Mouse (Mus musculus): Measurements from ENCODE around the gene Gm7102. TPM values are rescaled to one million over a fixed set of nuclear protein-coding genes. Genes with fewer than 3 reads are reported as not detected.
A peak's percentile ranks its signal among the peaks of the same experiment; 100 is the strongest.

Gm7102 gene
- polyA plus RNA-seq, 1 experiment from 2014 or later, result 0.17 TPM

DNA sequence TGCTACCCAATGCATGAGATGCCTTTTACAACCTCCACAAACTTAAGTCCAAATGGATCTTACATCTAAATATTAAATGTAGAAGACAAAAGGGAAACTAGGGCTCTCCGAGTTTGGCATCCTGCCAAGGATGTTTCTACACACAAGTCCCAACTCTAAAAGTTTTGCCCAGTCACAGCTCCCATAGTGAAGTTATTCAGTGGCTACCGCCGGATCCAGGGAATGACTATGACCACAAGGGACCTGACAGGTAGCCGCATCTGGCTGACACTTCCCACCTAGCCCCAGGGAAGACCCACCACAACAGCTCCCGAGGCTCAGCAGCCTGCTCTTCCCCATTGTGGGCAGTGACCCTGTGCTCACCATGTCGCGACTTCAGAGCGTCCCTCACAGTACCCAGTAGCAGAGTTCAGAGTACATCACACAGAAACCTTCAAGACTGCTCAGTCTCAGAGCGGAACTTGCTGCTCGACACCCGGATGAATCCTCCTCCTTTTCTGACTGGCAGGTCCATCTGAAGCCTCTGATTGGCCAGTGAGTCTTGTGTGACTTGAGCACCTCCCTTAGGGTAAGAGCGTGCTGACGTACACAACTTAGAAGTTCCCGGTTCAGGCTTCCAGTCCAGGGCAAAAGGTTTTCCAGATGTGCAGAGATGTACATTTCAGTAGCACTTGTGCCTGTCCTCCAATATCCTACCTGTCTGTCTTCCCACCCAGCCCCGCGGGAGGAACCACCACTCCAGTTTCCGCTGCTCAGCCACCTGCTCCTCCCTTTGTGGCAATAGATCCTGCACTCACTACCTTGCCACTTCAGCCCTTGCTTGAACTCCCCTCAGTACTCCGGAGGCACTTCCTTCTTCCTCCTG, 35.5 kb downstream of the Gm7102 start, which contains the start of gene Zfp950:
Gene Zfp950 (minus strand): TSS at position 499 of the 865 bp plus-strand sequence.
- Histone ChIP-seq H3K9ac (peak within 1 kb of the TSS; percentile 72), H3K4me2 (peak within 1 kb of the TSS; percentile 82), H3K4me1 (peaks cover 17% of the 10 kb centered on the region), H3K4me3 (replicated peaks) (peak within 1 kb of the TSS; percentile 90), H3K27ac (peak within 1 kb of the TSS; percentile 78), H3K27me3 (no peaks in the 10 kb centered on the region), H3K9me3 (replicated peaks) (no peaks in the 10 kb centered on the region), H3K36me3 (peaks cover 5% of the 10 kb centered on the region; the same call in 1 of the 2 replicates)
- under 1% methylated on average over 18 of the region's 18 CpGs for WGBS
- ATAC-seq (replicated peaks; ENCODE audit: low FRiP score), result peak; percentile 100

DNA sequence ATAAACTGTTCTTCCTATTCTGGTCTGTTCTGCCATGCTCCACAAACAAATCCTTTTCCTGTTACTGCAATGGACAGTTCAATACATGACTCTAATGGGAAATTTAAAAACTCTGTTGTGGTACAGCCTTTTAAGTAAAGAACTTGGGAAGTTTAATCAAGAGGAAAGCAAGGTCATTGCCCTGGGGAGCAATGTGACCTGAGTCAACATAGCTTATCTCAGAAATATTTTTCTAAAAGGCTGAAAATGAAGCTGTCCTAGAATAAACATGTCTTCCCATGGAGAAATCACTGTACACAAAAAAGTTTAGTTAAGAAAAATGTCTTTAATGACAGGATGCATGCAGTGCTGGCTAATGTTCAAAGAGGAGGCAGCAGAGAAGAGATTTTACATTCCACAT, 37.5 kb downstream of the Gm7102 start:
- Histone ChIP-seq H3K27me3 (no peaks in the 10 kb centered on the region), H3K4me3 (replicated peaks) (no peak overlapping the region), H3K9me3 (replicated peaks) (no peaks in the 10 kb centered on the region), H3K4me1 (peaks cover 17% of the 10 kb centered on the region), H3K9ac (no peak overlapping the region), H3K36me3 (peaks cover 10% of the 10 kb centered on the region; the same call in 1 of the 2 replicates), H3K27ac (no peak overlapping the region), H3K4me2 (no peak overlapping the region)
- no peak for ATAC-seq (replicated peaks; ENCODE audit: low FRiP score)

DNA sequence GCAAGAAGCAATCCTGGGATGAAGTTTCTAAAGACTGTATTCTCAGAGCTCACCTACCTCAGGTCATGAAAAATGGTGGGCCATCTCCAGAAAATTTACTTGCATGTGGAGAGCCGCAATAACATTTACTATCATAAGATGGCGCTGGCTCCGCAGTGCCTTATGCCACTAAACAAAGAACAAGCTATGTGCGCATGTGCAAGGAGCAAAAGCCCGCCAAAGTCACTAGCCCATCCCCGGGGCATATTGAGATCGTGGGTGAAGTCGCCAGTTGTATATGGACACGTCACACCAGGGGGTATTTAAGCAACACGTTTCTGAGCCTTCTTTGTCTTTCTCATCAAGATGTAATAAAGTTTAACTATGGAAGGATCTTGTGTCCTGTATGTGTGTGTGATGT, 45.0 kb downstream of the Gm7102 start:
- H3K4me1 ChIP-seq, result no peaks in the 10 kb centered on the region
- no peaks in the 10 kb centered on the region for H3K27me3 ChIP-seq
- no peak overlapping the region for H3K27ac ChIP-seq
- peaks cover 30% of the 10 kb centered on the region for H3K36me3 ChIP-seq
- ATAC-seq (replicated peaks; ENCODE audit: low FRiP score), result no peak
- H3K9ac ChIP-seq, result no peak overlapping the region
- 0 out of 2 replicates have a peak, but pooled peaks cover 5% of the 10 kb centered on the region for H3K9me3 ChIP-seq (replicated peaks)
- WGBS, result 95% methylated on average over 10 of the region's 10 CpGs
- no peak overlapping the region for H3K4me3 ChIP-seq (replicated peaks)
- H3K4me2 ChIP-seq, result no peak overlapping the region

Other genes with a start within 250 kb of the Gm7102 start
- gene Zfp950, start 35.5 kb downstream of the Gm7102 start, polyA plus RNA-seq (2015; fragmentation: Nextera tagmentation; extraction: Ambion mirVana), result 37.4 and 44.4 TPM in 2 replicates
- gene Gm6020, start 7.6 kb upstream of the Gm7102 start, polyA plus RNA-seq (2015; fragmentation: Nextera tagmentation; extraction: Ambion mirVana), result not detected in 2 replicates
- gene Csf2ra, start 52.1 kb upstream of the Gm7102 start, polyA plus RNA-seq (2015; fragmentation: Nextera tagmentation; extraction: Ambion mirVana), result 35.0 and 46.5 TPM in 2 replicates
- gene Gm21060, start 120.8 kb upstream of the Gm7102 start, polyA plus RNA-seq (2015; fragmentation: Nextera tagmentation; extraction: Ambion mirVana), result not detected in 2 replicates

Data from kidney, embryonic 15.5 days (tissue).